Mouse (Mus musculus) heart, postnatal 25 days (tissue): ENCODE results near the gene Gm10334. TPM values are rescaled to one million over a fixed set of nuclear protein-coding genes. Genes with fewer than 3 reads are reported as not detected.
"Not testable (repeated sequence)": the region's sequence is repeated elsewhere in the genome, so short reads cannot be mapped to it uniquely, and the experiment has no call there.

Source experiments
- DNase-seq: peaks from one replicate; pipeline ENCODE4 v3.0.0; 2022; ENCODE audit warnings: low spot score
- intact Hi-C: fragments of 180-260 bp; cut with DNase I; formaldehyde crosslinking; loops from one replicate; pipeline ENCODE4 v1.15.1; 2025
- total RNA-seq, 2 experiments: library from RNA; stranded (reverse); gene quantifications; 2 replicates each; pipeline ENCODE4 v1.2.3; 2021

Gene Gm10334
- not detected for total RNA-seq

DNA sequence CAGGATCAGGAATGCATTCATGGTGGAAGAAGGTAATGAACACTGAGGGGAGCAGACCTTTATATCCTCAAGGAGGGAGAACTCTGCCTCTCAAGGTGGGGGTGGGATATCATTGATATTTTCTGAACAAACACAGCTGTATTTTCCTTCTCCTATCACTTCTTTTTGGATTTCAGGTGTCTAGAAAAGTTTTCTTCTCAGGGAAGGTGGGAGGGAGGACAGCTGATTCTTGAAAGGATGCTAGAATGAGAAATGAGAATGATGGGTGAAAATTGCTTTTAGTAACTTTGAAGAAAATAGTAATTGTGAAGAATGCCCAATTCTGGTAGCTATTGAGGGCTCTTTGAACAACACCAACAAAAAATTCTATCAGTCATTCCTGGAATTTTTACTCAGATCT is at the start of gene Gm10334:
TSS of gene Gm10334 (minus strand) at position 101 of the 400 bp plus-strand sequence.
- intact Hi-C loops, DNase-seq: not testable (repeated sequence)

DNA sequence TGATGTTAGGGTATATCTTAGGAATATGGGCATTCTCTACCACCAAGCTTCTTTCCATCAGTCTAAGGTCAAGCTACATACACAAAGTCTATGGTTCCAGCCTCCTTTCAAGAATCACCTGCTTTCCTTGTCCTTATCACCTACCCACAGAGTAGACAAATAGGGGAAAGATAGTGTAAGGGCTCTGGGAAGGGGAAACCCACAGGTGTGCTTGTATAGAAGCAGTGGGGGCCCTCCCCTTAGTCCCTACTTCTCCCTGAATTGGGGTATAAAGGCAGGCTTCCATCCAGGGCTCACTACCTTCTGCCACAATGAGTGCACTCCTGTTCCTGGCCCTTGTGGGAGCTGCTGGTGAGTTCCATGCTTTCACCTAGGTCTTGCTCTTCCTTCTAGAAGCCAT is 12.7 kb upstream of the Gm10334 start, which contains the start of gene Prss1:
TSS of gene Prss1 (plus strand) at position 301 of the 400 bp plus-strand sequence.
- DNase-seq, intact Hi-C loops: not testable (repeated sequence)

DNA sequence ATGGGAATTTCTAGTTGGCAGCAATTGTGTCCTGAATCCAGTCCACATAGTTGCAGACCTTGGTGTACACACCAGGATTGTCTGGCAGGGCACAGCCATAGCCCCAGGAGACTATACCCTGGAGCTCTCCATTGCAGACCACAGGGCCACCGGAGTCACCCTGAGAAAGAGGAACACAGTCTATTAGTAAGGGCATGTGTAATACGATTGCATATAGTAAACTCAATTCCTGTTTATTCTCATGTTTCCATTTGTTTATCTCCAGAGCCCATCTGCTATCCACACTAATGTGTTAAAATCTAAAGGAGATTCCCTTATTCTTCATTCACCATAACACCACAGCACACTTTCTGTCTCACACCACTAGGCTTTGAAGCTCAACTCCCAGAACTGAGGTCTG is 3.7 kb downstream of the Gm10334 start:
- DNase-seq, intact Hi-C loops: not testable (repeated sequence)

Other genes with a start within 250 kb of the Gm10334 start
- gene Try4, start 143.9 kb downstream of the Gm10334 start, total RNA-seq, result not detected
- gene Try5, start 129.3 kb downstream of the Gm10334 start, total RNA-seq, result not detected
- gene Try10, start 92.0 kb downstream of the Gm10334 start, total RNA-seq, result not detected
- not detected for gene Prss3, start 68.5 kb downstream of the Gm10334 start, total RNA-seq
- gene Gm5771, start 53.8 kb downstream of the Gm10334 start, total RNA-seq, result not detected
- not detected for gene Prss1, start 12.8 kb upstream of the Gm10334 start, total RNA-seq
- gene Prss2, start 75.6 kb upstream of the Gm10334 start, total RNA-seq, result not detected
- gene Ephb6, start 159.3 kb upstream of the Gm10334 start, total RNA-seq, result 1 to 10 TPM; 1.6 to 2.0 TPM
- not detected for gene Trpv6, start 190.3 kb upstream of the Gm10334 start, total RNA-seq
- gene Trpv5, start 234.6 kb upstream of the Gm10334 start, total RNA-seq, result not detected
- gene Llcfc1, start 238.3 kb upstream of the Gm10334 start, total RNA-seq, result not detected